ENCODE assay signal across 7 mouse cellular contexts in genomic region chr5:18043022-18043421, GRCm38 (mm10).
DNase-seq lines count a peak whose midpoint lies in the region; ATAC-seq and TF ChIP-seq lines count a peak whose summit lies in the region.

No protein-coding gene starts in this region.

- peak; percentile 69 for DNase-seq in NIH3T3 (ENCODE audit: low read depth)
- DNase-seq in gastrocnemius, postnatal 4 days (ENCODE audit: low spot score in 2 of 2) = peak; percentile 70 to 76
- peak; percentile 58 to 91 for DNase-seq in kidney, postnatal 25 days
- DNase-seq in lung, postnatal 14 days = peak; percentile 91
- DNase-seq in right cerebral cortex, postnatal 4 days = peak; percentile 70

- no peaks in the 10 kb centered on the region for H3K4me1 ChIP-seq in E14TG2a.4 (replicated peaks; ENCODE audit: low read depth, low read length)

- peak; percentile 85 for ATAC-seq in common myeloid progenitor, adult 5-6 weeks (replicated peaks; ENCODE audit: low read depth, poor library complexity, severe bottlenecking)

- TF ChIP-seq CTCF in E14TG2a.4 (conservative IDR thresholded peaks at IDR 0.05; ENCODE audit: low read length) = peak; percentile 87

- H3K36me3 ChIP-seq in E14TG2a.4 (ENCODE audit: insufficient read depth, low read length) = no peaks in the 10 kb centered on the region

- H3K27me3 ChIP-seq in E14TG2a.4 (ENCODE audit: insufficient read depth, low read length) = no peaks in the 10 kb centered on the region

- H3K4me3 ChIP-seq in E14TG2a.4 (replicated peaks; ENCODE audit: low read length) = no peak overlapping the region

- no peaks in the 10 kb centered on the region for H3K9me3 ChIP-seq in E14TG2a.4 (ENCODE audit: low read length)
